Mouse (Mus musculus): ENCODE results near the gene Gm20828. TPM values are rescaled to one million over a fixed set of nuclear protein-coding genes. Genes with fewer than 3 reads are reported as not detected.

Gm20828 gene
- polyA plus RNA-seq (2012; rRNA removed; ENCODE audit: low replicate concordance) = not detected in 2 replicates

GRCm38 (mm10) chrY:11199274-11199673 lies at the start of gene Gm20828:
TSS of gene Gm20828 (minus strand) at chrY:11199374.

Data from subcutaneous adipose tissue, adult 2 months (tissue).